Mouse (Mus musculus) stomach, embryonic 16.5 days (tissue): Measurements from ENCODE around the gene Grin2b. TPM values are rescaled to one million over a fixed set of nuclear protein-coding genes. Genes with fewer than 3 reads are reported as not detected.

Source experiments
- ATAC-seq: fragments of 200-750 bp; cut with Nextera tagmentation; 2 replicates; pipeline ENCODE4 v1.8.0; 2017; ENCODE audit warnings: moderate number of reproducible peaks, moderate TSS enrichment; ENCODE audit not compliant: insufficient read depth, low FRiP score
- H3K27ac ChIP-seq: fragments of 300-500 bp; sonication (generic); 2 replicates; pipeline ENCODE4 v1.5.1; 2014; ENCODE audit warnings: low read length
- H3K27me3 ChIP-seq: fragments of 300-500 bp; sonication (generic); 2 replicates; pipeline ENCODE4 v1.6.1; 2014; ENCODE audit warnings: low read length, control low read depth, mixed read lengths; ENCODE audit not compliant: control insufficient read depth, insufficient read depth
- H3K36me3 ChIP-seq: fragments of 300-500 bp; sonication (generic); 2 replicates; pipeline ENCODE4 v1.6.1; 2014; ENCODE audit warnings: low read length; ENCODE audit not compliant: control insufficient read depth, insufficient read depth
- H3K4me1 ChIP-seq: fragments of 300-500 bp; sonication (generic); 2 replicates; pipeline ENCODE4 v1.6.1; 2014; ENCODE audit warnings: low read length, control low read depth, mixed read lengths; ENCODE audit not compliant: control insufficient read depth, insufficient read depth
- H3K4me2 ChIP-seq: fragments of 300-500 bp; sonication (generic); 2 replicates; pipeline ENCODE4 v1.6.1; 2014; ENCODE audit warnings: low read depth, low read length, mixed read lengths
- H3K4me3 ChIP-seq: fragments of 300-500 bp; sonication (generic); replicated peaks from 2 replicates; pipeline ENCODE4 v1.5.1; 2014; ENCODE audit warnings: mild to moderate bottlenecking, low read length
- H3K9ac ChIP-seq: fragments of 300-500 bp; sonication (generic); 2 replicates; pipeline ENCODE4 v1.6.1; 2014; ENCODE audit warnings: low read length
- H3K9me3 ChIP-seq: fragments of 300-500 bp; sonication (generic); replicated peaks from 2 replicates; pipeline ENCODE4 v1.6.1; 2016; ENCODE audit warnings: low read length, control low read depth; ENCODE audit not compliant: control insufficient read depth
- WGBS: fragments of 180-500 bp; shearing (Covaris S2); extraction: QIAGEN DNeasy Blood & Tissue Kit; methylation state at CpG from one replicate; pipeline ENCODE4 v1.1.7; 2014; 5-methylcytosine and 5-hydroxymethylcytosine counted together
- polyA plus RNA-seq: library from polyadenylated mRNA; unstranded; fragments of >200 nt; fragmentation: Nextera tagmentation; extraction: Ambion mirVana; gene quantifications from 2 replicates; pipeline ENCODE4 v1.2.1, GENCODE M21; 2015

The Grin2b gene
- polyA plus RNA-seq, 1 experiment from 2014 or later = 0.32 TPM

GRCm38 (mm10) chr6:136170381-136170780 lies 2.9 kb downstream of the Grin2b start:
- Histone ChIP-seq H3K36me3 (no peaks in the 10 kb centered on the region), H3K4me1 (peaks cover 8% of the 10 kb centered on the region; the same call in 1 of the 2 replicates), H3K4me3 (no peak overlapping the region), H3K4me2 (no peak overlapping the region), H3K27me3 (peaks cover 28% of the 10 kb centered on the region), H3K9me3 (no peaks in the 10 kb centered on the region), H3K9ac (no peak overlapping the region), H3K27ac (no peak overlapping the region)
- ATAC-seq = no peak
- WGBS = 80% methylated on average over 5 of the region's 5 CpGs

- H3K36me3 ChIP-seq = no peaks in the 10 kb centered on the region
- 67% methylated on average over 5 of the region's 5 CpGs for WGBS
- no peak for ATAC-seq
- H3K9ac ChIP-seq = no peak overlapping the region
- H3K4me1 ChIP-seq = peaks cover under 1% of the 10 kb centered on the region; the same call in 1 of the 2 replicates
- H3K27me3 ChIP-seq = peaks cover 20% of the 10 kb centered on the region
- no peak overlapping the region for H3K4me2 ChIP-seq
- no peaks in the 10 kb centered on the region for H3K9me3 ChIP-seq
- no peak overlapping the region for H3K4me3 ChIP-seq
- no peak overlapping the region for H3K27ac ChIP-seq
Measured at GRCm38 (mm10) chr6:136167361-136167760, 6.0 kb downstream of the Grin2b start.

DNA sequence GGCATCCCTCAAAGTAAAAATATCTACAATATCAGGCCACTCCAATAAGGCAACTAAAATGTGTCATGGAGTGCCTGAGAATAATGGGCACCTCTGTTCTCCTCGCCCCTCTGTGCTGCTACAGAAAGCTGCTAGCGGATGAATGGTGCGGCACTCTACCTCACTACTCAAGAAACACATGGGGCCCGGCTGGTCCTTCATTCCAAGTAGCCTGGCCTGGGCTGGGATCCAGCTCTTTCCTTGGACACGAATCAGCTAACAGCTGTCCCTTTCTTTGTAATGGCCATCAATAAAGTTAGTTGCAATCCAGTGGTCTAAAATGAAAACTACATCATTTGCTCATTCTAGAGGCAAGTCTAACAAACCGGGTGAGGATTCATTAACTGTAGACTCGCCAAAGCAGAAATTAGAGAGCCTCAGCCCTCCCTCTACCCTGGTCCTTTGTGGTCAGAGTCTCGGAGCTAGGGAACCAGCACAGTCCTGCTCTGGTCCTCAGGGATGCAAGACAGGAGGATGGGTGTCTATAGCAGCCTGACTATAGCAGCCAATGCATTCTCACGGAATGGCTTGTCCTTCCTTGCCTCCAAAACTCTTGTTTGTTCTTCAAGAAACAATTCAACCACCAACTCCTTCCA lies 7.8 kb downstream of the Grin2b start:
- no peak for ATAC-seq
- Histone ChIP-seq H3K27me3 (0 out of 2 replicates have a peak, but pooled peaks cover 3% of the 10 kb centered on the region), H3K27ac (no peak overlapping the region), H3K4me3 (no peak overlapping the region), H3K4me2 (no peak overlapping the region), H3K4me1 (no peaks in the 10 kb centered on the region), H3K9ac (no peak overlapping the region), H3K9me3 (no peaks in the 10 kb centered on the region), H3K36me3 (no peaks in the 10 kb centered on the region)
- WGBS = 67% methylated on average over 9 of the region's 9 CpGs

- H3K27ac ChIP-seq = no peak overlapping the region
- 67% methylated on average over 11 of the region's 11 CpGs for WGBS
Measured at GRCm38 (mm10) chr6:136162090-136162489, 11.2 kb downstream of the Grin2b start.

DNA sequence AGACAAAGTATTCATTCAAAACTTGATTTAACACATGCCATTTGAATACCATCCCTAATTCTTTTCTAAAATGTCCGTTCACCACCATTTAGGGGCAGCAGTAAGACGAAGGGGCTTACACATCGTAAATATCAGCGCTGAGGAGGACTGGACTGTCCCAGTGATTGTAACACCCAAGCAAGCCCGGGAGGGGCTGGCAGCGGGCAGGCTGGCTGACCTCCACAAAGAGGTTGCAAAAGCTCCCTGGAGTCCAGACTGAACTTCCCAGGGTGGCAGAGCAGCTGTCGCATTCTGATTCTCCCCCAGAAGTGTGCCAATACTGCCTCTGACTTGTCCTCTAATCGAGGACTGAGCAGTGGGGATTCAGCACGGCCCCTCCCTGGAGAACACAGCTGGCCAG lies 19.9 kb downstream of the Grin2b start:
- H3K9ac ChIP-seq = no peak overlapping the region
- H3K36me3 ChIP-seq = no peaks in the 10 kb centered on the region
- 60% methylated on average over 9 of the region's 9 CpGs for WGBS
- H3K9me3 ChIP-seq = no peaks in the 10 kb centered on the region
- no peak overlapping the region for H3K4me2 ChIP-seq
- no peaks in the 10 kb centered on the region for H3K4me1 ChIP-seq
- no peak overlapping the region for H3K4me3 ChIP-seq
- no peaks in the 10 kb centered on the region for H3K27me3 ChIP-seq
- H3K27ac ChIP-seq = no peak overlapping the region
- no peak for ATAC-seq

More at GRCm38 (mm10) chr6:136162090-136162489, 11.2 kb downstream of the Grin2b start:
- Histone ChIP-seq H3K4me3 (no peak overlapping the region), H3K4me1 (no peaks in the 10 kb centered on the region), H3K9me3 (no peaks in the 10 kb centered on the region), H3K36me3 (no peaks in the 10 kb centered on the region), H3K4me2 (no peak overlapping the region), H3K27me3 (no peaks in the 10 kb centered on the region), H3K9ac (no peak overlapping the region)
- ATAC-seq = no peak

DNA sequence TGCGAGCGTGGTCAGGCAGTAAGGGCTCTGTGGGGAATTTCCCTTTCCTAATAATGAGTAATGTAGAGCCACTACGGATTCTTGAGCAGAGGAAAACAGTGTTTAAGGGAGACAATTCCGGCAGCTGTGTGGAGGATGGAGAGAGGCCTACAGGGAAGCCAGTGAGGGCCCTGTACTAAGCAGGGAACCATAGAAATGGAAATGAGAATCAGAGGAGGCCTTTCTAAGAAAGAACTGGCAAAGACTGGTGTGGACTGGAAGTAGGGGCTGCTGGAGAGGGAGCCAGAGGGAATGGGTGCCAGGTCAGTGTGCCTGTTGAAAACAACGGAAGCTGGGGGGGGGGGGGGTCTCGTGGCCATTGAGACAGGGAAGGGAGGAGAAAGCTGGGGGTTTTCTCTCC lies 23.2 kb downstream of the Grin2b start:
- Histone ChIP-seq H3K4me2 (no peak overlapping the region), H3K9ac (no peak overlapping the region), H3K4me1 (no peaks in the 10 kb centered on the region), H3K36me3 (no peaks in the 10 kb centered on the region), H3K4me3 (no peak overlapping the region), H3K27me3 (no peaks in the 10 kb centered on the region), H3K9me3 (no peaks in the 10 kb centered on the region), H3K27ac (no peak overlapping the region)
- no peak for ATAC-seq
- 57% methylated on average over 6 of the region's 6 CpGs for WGBS

DNA sequence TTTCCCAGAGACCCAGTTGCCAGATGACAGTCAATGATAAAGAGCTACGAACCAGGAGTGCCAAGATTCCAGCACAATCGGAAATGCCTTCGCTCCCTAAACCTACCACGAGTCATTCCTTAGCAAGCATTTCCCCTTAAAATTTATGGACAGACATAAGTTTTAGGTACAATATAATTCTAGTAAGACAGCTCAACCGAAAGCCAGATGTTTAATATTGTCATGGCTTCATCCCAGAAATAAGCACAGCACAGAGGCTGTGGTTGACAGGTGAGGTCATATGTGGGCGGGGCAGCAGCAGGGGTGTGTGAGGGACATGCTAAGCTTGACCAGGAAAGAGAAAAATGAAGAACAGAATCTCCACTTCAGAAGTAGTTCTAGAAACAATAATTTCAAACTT lies 33.3 kb downstream of the Grin2b start:
- H3K9ac ChIP-seq = no peak overlapping the region
- no peak for ATAC-seq
- H3K4me3 ChIP-seq = no peak overlapping the region
- no peaks in the 10 kb centered on the region for H3K36me3 ChIP-seq
- 70% methylated on average over 6 of the region's 6 CpGs for WGBS
- H3K9me3 ChIP-seq = no peaks in the 10 kb centered on the region
- no peak overlapping the region for H3K27ac ChIP-seq
- no peaks in the 10 kb centered on the region for H3K4me1 ChIP-seq
- no peaks in the 10 kb centered on the region for H3K27me3 ChIP-seq
- no peak overlapping the region for H3K4me2 ChIP-seq

DNA sequence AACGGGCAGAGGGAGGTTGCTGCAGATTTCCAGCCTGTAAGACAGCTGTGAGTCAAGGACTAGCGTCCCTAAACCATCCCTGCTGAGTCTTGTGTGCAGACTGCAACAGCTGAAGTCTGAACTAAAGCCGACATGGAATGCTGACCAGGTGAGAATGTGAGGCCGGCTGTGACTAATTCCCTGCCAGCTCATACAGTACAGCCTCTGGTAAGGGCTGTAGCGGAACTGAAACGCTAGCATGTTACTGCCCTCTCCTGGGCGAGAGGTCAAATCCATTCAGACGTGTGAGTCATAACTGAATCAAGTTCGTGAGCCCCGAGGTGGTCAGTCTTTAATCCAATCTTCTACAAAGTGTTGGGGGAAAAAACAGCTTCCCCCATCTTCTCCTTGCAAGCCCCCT lies 42.9 kb downstream of the Grin2b start:
- Histone ChIP-seq H3K4me2 (no peak overlapping the region), H3K27me3 (no peaks in the 10 kb centered on the region), H3K4me1 (no peaks in the 10 kb centered on the region), H3K36me3 (no peaks in the 10 kb centered on the region), H3K4me3 (no peak overlapping the region), H3K9ac (no peak overlapping the region), H3K27ac (no peak overlapping the region), H3K9me3 (no peaks in the 10 kb centered on the region)
- ATAC-seq = no peak
- WGBS = 15% methylated on average over 10 of the region's 10 CpGs

DNA sequence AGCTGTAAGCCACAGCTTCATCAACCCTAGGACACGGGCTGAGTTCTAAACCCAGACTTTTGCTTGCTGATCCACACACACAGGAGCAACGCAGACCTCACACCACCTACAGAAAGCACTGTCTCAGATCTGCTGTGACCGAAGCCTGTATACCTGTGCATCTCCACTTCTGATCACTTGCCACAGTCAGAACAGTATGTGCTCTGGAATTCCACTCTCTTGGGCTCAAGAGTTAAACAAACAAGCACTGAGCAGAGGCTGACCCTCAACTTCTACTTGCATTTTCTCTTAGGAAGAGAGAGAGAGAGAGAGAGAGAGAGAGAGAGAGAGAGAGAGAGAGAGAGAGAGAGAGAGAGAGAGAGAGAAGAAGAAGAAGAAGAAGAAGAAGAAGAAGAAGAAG lies 50.7 kb downstream of the Grin2b start:
- Histone ChIP-seq H3K9me3 (no peaks in the 10 kb centered on the region), H3K27me3 (no peaks in the 10 kb centered on the region), H3K4me1 (no peaks in the 10 kb centered on the region), H3K36me3 (no peaks in the 10 kb centered on the region), H3K9ac (no peak overlapping the region), H3K4me3 (no peak overlapping the region), H3K27ac (no peak overlapping the region), H3K4me2 (no peak overlapping the region)
- no peak for ATAC-seq
- WGBS = 88% methylated on average over 3 of the region's 3 CpGs
